Mouse (Mus musculus) lung, postnatal 0 days (tissue): ENCODE results near the gene Atxn7l3b. TPM values are rescaled to one million over a fixed set of nuclear protein-coding genes. Genes with fewer than 3 reads are reported as not detected.

Experiments used
- ATAC-seq: fragments of 200-750 bp; cut with Nextera tagmentation; 2 replicates; pipeline ENCODE4 v1.8.0; 2017; ENCODE audit warnings: moderate library complexity
- DNase-seq: peaks from one replicate; pipeline ENCODE4 v3.0.0-alpha.2; 2016; ENCODE audit warnings: low spot score
- H3K27ac ChIP-seq: fragments of 300-500 bp; sonication (generic); 2 replicates; pipeline ENCODE4 v1.5.1; 2014; ENCODE audit warnings: antibody characterized with exemption, mild to moderate bottlenecking, low read length, mixed read lengths
- H3K27me3 ChIP-seq: fragments of 300-500 bp; sonication (generic); replicated peaks from 2 replicates; pipeline ENCODE4 v1.6.1; 2014; ENCODE audit warnings: low read length, mixed read lengths; ENCODE audit not compliant: insufficient read depth
- H3K36me3 ChIP-seq: fragments of 300-500 bp; sonication (generic); 2 replicates; pipeline ENCODE4 v1.6.1; 2014; ENCODE audit warnings: low read length, mixed read lengths; ENCODE audit not compliant: insufficient read depth
- H3K4me1 ChIP-seq: fragments of 300-500 bp; sonication (generic); 2 replicates; pipeline ENCODE4 v1.6.1; 2014; ENCODE audit warnings: antibody characterized with exemption, low read depth, low read length, mixed read lengths; ENCODE audit not compliant: insufficient read depth
- H3K4me2 ChIP-seq: fragments of 300-500 bp; sonication (generic); replicated peaks from 2 replicates; pipeline ENCODE4 v1.6.1; 2014; ENCODE audit warnings: low read depth, mild to moderate bottlenecking, low read length, moderate library complexity, mixed read lengths
- H3K4me3 ChIP-seq: fragments of 300-500 bp; sonication (generic); 2 replicates; pipeline ENCODE4 v1.5.1; 2014; ENCODE audit warnings: low read depth, low read length
- H3K9ac ChIP-seq: fragments of 300-500 bp; sonication (generic); replicated peaks from 2 replicates; pipeline ENCODE4 v1.6.1; 2014; ENCODE audit warnings: low read depth, mild to moderate bottlenecking
- H3K9me3 ChIP-seq: fragments of 300-500 bp; sonication (generic); 2 replicates; pipeline ENCODE4 v1.6.1; 2016; ENCODE audit warnings: low read length, mixed read lengths
- CTCF ChIP-seq: IDR thresholded peaks from 2 replicates; pipeline ENCODE4 v1.5.1; 2016; ENCODE audit warnings: antibody characterized with exemption, mild to moderate bottlenecking
- EP300 ChIP-seq: IDR thresholded peaks from 2 replicates; pipeline ENCODE4 v1.6.1; 2016; ENCODE audit warnings: antibody characterized with exemption, mild to moderate bottlenecking, control low read depth
- WGBS: fragments of 180-500 bp; shearing (Covaris S2); extraction: QIAGEN DNeasy Blood & Tissue Kit; methylation state at CpG from one replicate; pipeline ENCODE4 v1.1.7; 2014; 5-methylcytosine and 5-hydroxymethylcytosine counted together
- polyA plus RNA-seq: library from polyadenylated mRNA; unstranded; fragments of >200 nt; fragmentation: Nextera tagmentation; extraction: Ambion mirVana; gene quantifications from 2 replicates; pipeline ENCODE4 v1.2.1, GENCODE M21; 2015

The Atxn7l3b gene
- polyA plus RNA-seq, 1 experiment from 2014 or later, result 171 TPM

GRCm38 (mm10) chr10:112882789-112883687 lies 45.8 kb downstream of the Atxn7l3b start:
- no peaks in the 10 kb centered on the region for H3K9me3 ChIP-seq
- H3K9ac ChIP-seq, result no peak overlapping the region
- no peaks in the 10 kb centered on the region for H3K4me1 ChIP-seq
- H3K27me3 ChIP-seq, result no peaks in the 10 kb centered on the region
- ATAC-seq, result peak; percentile 67
- TF ChIP-seq CTCF (no peak), EP300 (peak; percentile 54)
- WGBS, result 17% methylated on average over 6 of the region's 6 CpGs
- 0 out of 2 replicates have a peak overlapping the region, but pooled peaks have one; percentile 8 for H3K4me2 ChIP-seq
- H3K27ac ChIP-seq, result no peak overlapping the region
- H3K4me3 ChIP-seq, result no peak overlapping the region
- H3K36me3 ChIP-seq, result no peaks in the 10 kb centered on the region
- peak; percentile 46 for DNase-seq

- TF ChIP-seq EP300, result no peak
- no peak for TF ChIP-seq CTCF
- Histone ChIP-seq H3K4me2 (no peak overlapping the region), H3K9ac (no peak overlapping the region), H3K9me3 (no peaks in the 10 kb centered on the region), H3K27me3 (no peaks in the 10 kb centered on the region), H3K36me3 (no peaks in the 10 kb centered on the region), H3K27ac (no peak overlapping the region), H3K4me1 (no peaks in the 10 kb centered on the region), H3K4me3 (no peak overlapping the region)
- 84% methylated on average over 3 of the region's 3 CpGs for WGBS
- ATAC-seq (no peak), DNase-seq (no peak)
These were observed 46.7 kb downstream of the Atxn7l3b start for GRCm38 (mm10) chr10:112882149-112882548.

GRCm38 (mm10) chr10:112876655-112877393 lies 52.0 kb downstream of the Atxn7l3b start:
- H3K9ac ChIP-seq, result no peak overlapping the region
- no peak overlapping the region for H3K4me2 ChIP-seq
- H3K36me3 ChIP-seq, result no peaks in the 10 kb centered on the region
- no peak for TF ChIP-seq EP300
- TF ChIP-seq CTCF, result no peak
- DNase-seq, result no peak
- H3K4me3 ChIP-seq, result no peak overlapping the region
- 72% methylated on average over 1 of the region's 1 CpGs for WGBS
- no peaks in the 10 kb centered on the region for H3K4me1 ChIP-seq
- no peaks in the 10 kb centered on the region for H3K9me3 ChIP-seq
- no peak for ATAC-seq
- H3K27ac ChIP-seq, result no peak overlapping the region
- no peaks in the 10 kb centered on the region for H3K27me3 ChIP-seq
